Mouse (Mus musculus) liver, embryonic 16.5 days (tissue): ENCODE results near the gene Amtn. TPM values are rescaled to one million over a fixed set of nuclear protein-coding genes. Genes with fewer than 3 reads are reported as not detected.
"Not testable (repeated sequence)": the region's sequence is repeated elsewhere in the genome, so short reads cannot be mapped to it uniquely, and the experiment has no call there.

Source experiments
- ATAC-seq: fragments of 200-750 bp; cut with Nextera tagmentation; 2 replicates; pipeline ENCODE4 v1.8.0; 2017; ENCODE audit warnings: low read depth, mild to moderate bottlenecking, moderate number of reproducible peaks, moderate library complexity
- H3K27ac ChIP-seq: fragments of 300-500 bp; sonication (generic); 2 replicates; pipeline ENCODE4 v1.5.1; 2014; ENCODE audit warnings: mild to moderate bottlenecking, low read length
- H3K27me3 ChIP-seq: fragments of 300-500 bp; sonication (generic); 2 replicates; pipeline ENCODE4 v1.6.1; 2014; ENCODE audit warnings: low read depth, low read length, mixed read lengths; ENCODE audit not compliant: control insufficient read depth, insufficient read depth
- H3K36me3 ChIP-seq: fragments of 300-500 bp; sonication (generic); 2 replicates; pipeline ENCODE4 v1.6.1; 2014; ENCODE audit warnings: mild to moderate bottlenecking; ENCODE audit not compliant: control insufficient read depth, insufficient read depth
- H3K4me1 ChIP-seq: fragments of 300-500 bp; sonication (generic); 2 replicates; pipeline ENCODE4 v1.6.1; 2014; ENCODE audit warnings: low read depth, low read length, mixed read lengths; ENCODE audit not compliant: control insufficient read depth
- H3K4me2 ChIP-seq: fragments of 300-500 bp; sonication (generic); 2 replicates; pipeline ENCODE4 v1.6.1; 2014; ENCODE audit warnings: low read depth, low read length, mixed read lengths
- H3K4me3 ChIP-seq: fragments of 300-500 bp; sonication (generic); 2 replicates; pipeline ENCODE4 v1.5.1; 2014; ENCODE audit warnings: low read depth, mild to moderate bottlenecking, low read length
- H3K9ac ChIP-seq: fragments of 300-500 bp; sonication (generic); 2 replicates; pipeline ENCODE4 v1.6.1; 2014; ENCODE audit warnings: low read depth, low read length
- H3K9me3 ChIP-seq: fragments of 300-500 bp; sonication (generic); replicated peaks from 2 replicates; pipeline ENCODE4 v1.6.1; 2016; ENCODE audit warnings: low read length; ENCODE audit not compliant: control insufficient read depth
- WGBS: fragments of 180-500 bp; shearing (Covaris S2); extraction: QIAGEN DNeasy Blood & Tissue Kit; methylation state at CpG from one replicate; pipeline ENCODE4 v1.1.7; 2014; ENCODE audit not compliant: insufficient replicate concordance; 5-methylcytosine and 5-hydroxymethylcytosine counted together
- polyA plus RNA-seq: library from polyadenylated mRNA; unstranded; fragments of >200 nt; fragmentation: Nextera tagmentation; extraction: Ambion mirVana; gene quantifications from 2 replicates; pipeline ENCODE4 v1.2.1, GENCODE M21; 2015

Gene Amtn
- polyA plus RNA-seq, 1 experiment from 2014 or later: not detected

- no peak overlapping the region for H3K9ac ChIP-seq
- no peaks in the 10 kb centered on the region for H3K36me3 ChIP-seq
- no peaks in the 10 kb centered on the region for H3K9me3 ChIP-seq
- WGBS: 57% methylated on average over 3 of the region's 3 CpGs
- H3K4me1 ChIP-seq: no peaks in the 10 kb centered on the region
- H3K4me2 ChIP-seq: no peak overlapping the region
- no peak for ATAC-seq
- H3K27me3 ChIP-seq: no peaks in the 10 kb centered on the region
- H3K4me3 ChIP-seq: no peak overlapping the region
- no peak overlapping the region for H3K27ac ChIP-seq
Measured at GRCm38 (mm10) chr5:88401464-88401863, 25.6 kb downstream of the Amtn start.

GRCm38 (mm10) chr5:88420319-88421065 lies 44.6 kb downstream of the Amtn start:
- no peak overlapping the region for H3K9ac ChIP-seq
- no peak for ATAC-seq
- 57% methylated on average over 8 of the region's 8 CpGs for WGBS
- H3K4me2 ChIP-seq: no peak overlapping the region
- no peak overlapping the region for H3K4me3 ChIP-seq
- H3K36me3 ChIP-seq: no peaks in the 10 kb centered on the region
- no peaks in the 10 kb centered on the region for H3K4me1 ChIP-seq
- H3K9me3 ChIP-seq: no peaks in the 10 kb centered on the region
- no peaks in the 10 kb centered on the region for H3K27me3 ChIP-seq
- H3K27ac ChIP-seq: no peak overlapping the region

- not testable (repeated sequence) for H3K4me2 ChIP-seq, H3K4me1 ChIP-seq, H3K36me3 ChIP-seq, H3K9me3 ChIP-seq, H3K27me3 ChIP-seq, H3K27ac ChIP-seq, H3K4me3 ChIP-seq, H3K9ac ChIP-seq, ATAC-seq
- WGBS: 42% methylated on average over 2 of the region's 2 CpGs
Measured at GRCm38 (mm10) chr5:88424892-88425291, 49.0 kb downstream of the Amtn start.

- 41% methylated on average over 1 of the region's 1 CpGs for WGBS
- no peak overlapping the region for H3K4me2 ChIP-seq
- H3K4me1 ChIP-seq: no peaks in the 10 kb centered on the region
- no peak overlapping the region for H3K4me3 ChIP-seq
- H3K27ac ChIP-seq: no peak overlapping the region
- no peaks in the 10 kb centered on the region for H3K9me3 ChIP-seq
- no peaks in the 10 kb centered on the region for H3K27me3 ChIP-seq
- no peak for ATAC-seq
- H3K36me3 ChIP-seq: no peaks in the 10 kb centered on the region
- H3K9ac ChIP-seq: no peak overlapping the region
Measured at GRCm38 (mm10) chr5:88426753-88427152, 50.8 kb downstream of the Amtn start.

Other genes starting within 250 kb of the Amtn start
- gene Gm11115, start 222.0 kb upstream of the Amtn start, polyA plus RNA-seq: not detected in 2 replicates
- gene Gm7714, start 107.2 kb upstream of the Amtn start, polyA plus RNA-seq: not detected in 2 replicates
- gene Prol1, start 58.8 kb upstream of the Amtn start, polyA plus RNA-seq: not detected in 2 replicates
- gene Ambn, start 79.9 kb downstream of the Amtn start, polyA plus RNA-seq: not detected in 2 replicates
- gene Enam, start 111.9 kb downstream of the Amtn start, polyA plus RNA-seq: not detected in 2 replicates
- gene Jchain, start 151.8 kb downstream of the Amtn start, polyA plus RNA-seq: 0.06 and 0.08 TPM in 2 replicates
- gene Utp3, start 178.4 kb downstream of the Amtn start, polyA plus RNA-seq: 25.1 and 27.2 TPM in 2 replicates
- 4.7 and 5.1 TPM in 2 replicates for gene Rufy3, start 188.9 kb downstream of the Amtn start, polyA plus RNA-seq